Mouse (Mus musculus) G1E (cell line): ENCODE data around the gene Gins3.

ENCODE experiments used
- CTCF ChIP-seq: IDR thresholded peaks from 2 replicates; pipeline ENCODE4 v1.5.1; 2012; ENCODE audit warnings: low read depth, low read length, inconsistent platforms, mixed read lengths
- GATA1 ChIP-seq: IDR thresholded peaks from 2 replicates; pipeline ENCODE4 v1.6.1; 2012; ENCODE audit warnings: borderline replicate concordance, low read length, inconsistent platforms, mixed read lengths
- TAL1 ChIP-seq: conservative IDR thresholded peaks from 2 replicates; pipeline ENCODE4 v1.6.1; 2012; ENCODE audit warnings: low read depth, low read length, inconsistent platforms, mixed read lengths

DNA sequence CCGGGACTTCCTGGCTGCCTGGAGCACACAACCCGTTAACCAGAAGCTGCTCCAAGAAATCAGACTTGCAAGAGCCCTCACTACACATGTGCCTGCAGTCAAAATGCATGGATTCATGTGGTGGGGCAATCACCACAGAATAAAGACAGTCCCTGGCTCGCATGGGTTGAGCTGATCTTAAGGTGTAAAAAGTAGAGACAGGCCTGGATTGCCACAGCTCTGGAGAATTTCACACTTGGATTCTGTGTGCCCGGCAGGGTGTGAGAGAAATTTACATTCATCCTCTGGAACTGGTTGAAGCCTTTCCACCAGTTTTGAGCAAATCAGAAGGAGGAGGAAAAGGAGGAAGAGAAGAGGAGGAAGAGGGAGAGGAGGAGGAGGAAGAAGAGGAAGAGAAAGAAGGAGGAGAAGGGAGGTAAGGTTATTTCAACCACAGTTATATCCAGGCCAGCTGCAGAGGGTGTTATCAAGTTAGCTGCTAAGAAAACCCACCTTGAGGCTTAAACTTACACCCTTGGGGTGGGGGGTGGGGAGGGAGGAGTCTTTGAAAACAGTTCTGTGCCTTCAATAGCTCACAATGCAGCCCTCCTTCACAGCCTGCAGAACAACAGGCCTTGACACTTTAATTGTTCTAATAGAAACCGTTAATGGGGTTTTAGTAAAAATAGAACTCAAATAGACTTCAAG lies 23.2 kb downstream of the Gins3 start:
- TF ChIP-seq CTCF = no peak
- no peak for TF ChIP-seq GATA1
- TF ChIP-seq TAL1 = no peak
